Mouse (Mus musculus): Measurements from ENCODE around the gene Otulin. TPM values are rescaled to one million over a fixed set of nuclear protein-coding genes. Genes with fewer than 3 reads are reported as not detected.

The Otulin gene
- polyA plus RNA-seq, 1 experiment = 23.7 TPM

DNA sequence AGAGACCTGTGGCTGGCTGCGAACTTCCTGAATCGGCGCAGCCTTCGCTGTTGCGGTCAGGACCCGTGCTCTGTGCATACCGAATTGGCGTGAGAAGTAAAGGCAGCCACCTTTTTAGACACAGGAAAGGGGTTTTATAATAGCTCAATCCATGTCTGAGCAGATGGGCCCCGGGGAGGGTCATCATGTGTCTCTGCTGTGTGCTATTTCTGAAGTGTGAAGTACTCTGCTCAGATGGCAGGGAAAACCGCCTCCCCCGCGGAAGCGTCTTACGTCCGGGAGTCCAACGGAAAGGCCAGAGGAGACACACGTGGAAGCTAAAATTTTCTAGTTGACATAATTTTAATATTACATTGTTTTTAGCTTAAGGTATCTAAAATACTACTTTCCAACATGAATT is 121.5 kb downstream of the Otulin start:
- DNase-seq (ENCODE audit: low read depth) = no peak
- no peak for TF ChIP-seq POLR2A (IDR thresholded peaks at IDR 0.05; ENCODE audit: borderline replicate concordance, extremely low read depth, insufficient read depth, insufficient read length, poor library complexity, severe bottlenecking)
- TF ChIP-seq CTCF (IDR thresholded peaks at IDR 0.05; ENCODE audit: borderline replicate concordance, extremely low read depth, insufficient read depth, insufficient read length) = no peak

DNA sequence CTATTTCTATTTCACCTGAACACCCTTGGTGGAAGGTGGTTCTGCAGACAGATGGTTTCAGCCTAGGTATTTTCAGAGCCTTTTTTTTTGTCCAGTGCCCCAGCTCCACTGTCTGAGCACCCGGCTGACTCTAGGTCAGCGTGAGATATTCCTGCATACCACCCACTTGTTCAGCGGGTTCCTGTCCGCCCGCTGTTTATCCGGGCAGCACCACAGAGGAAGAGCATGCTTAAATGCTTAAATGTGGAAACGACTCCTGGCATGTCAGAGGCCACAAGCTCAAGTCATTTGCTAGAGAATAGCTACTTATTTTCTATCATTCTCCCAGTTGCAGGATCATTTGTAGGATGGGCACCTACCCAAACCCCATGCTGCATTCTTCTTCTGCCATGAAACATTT is 122.3 kb downstream of the Otulin start:
- no peak for DNase-seq (ENCODE audit: low read depth)
- TF ChIP-seq POLR2A (IDR thresholded peaks at IDR 0.05; ENCODE audit: borderline replicate concordance, extremely low read depth, insufficient read depth, insufficient read length, poor library complexity, severe bottlenecking) = no peak
- TF ChIP-seq CTCF (IDR thresholded peaks at IDR 0.05; ENCODE audit: borderline replicate concordance, extremely low read depth, insufficient read depth, insufficient read length) = no peak

DNA sequence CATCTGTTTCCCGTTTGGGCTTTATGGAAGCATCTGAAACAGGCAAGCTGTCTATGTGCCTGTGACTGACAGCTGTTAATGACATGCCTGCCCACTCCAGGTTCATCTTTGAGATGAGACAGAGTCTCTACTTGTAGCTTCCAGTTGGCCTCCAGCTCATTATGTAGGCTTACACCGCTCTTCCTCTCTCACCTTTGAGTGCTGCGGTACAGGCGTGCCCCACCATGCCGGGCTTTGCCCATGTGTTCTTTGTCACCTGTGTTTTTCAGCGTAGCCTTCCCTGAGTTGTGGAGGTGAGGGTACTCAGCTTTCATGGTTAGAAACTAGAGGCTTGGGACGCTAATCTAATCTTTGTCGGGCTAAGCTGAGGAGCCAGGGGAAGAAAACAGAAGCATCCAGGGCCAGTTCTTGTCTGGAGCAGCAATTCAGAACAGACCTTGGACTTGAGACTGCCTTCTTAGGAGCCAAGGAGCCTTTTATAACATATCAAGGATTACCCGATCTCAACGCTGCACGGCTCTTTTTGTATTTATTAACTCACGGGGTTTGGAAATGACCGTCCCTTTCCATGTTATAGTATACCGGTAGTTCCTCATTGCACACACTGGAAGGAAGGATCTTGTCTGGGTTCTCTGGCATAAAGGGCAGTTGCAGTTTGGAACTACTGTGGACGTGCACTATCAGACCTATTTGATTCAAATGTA is 123.4 kb downstream of the Otulin start:
- no peak for TF ChIP-seq POLR2A (IDR thresholded peaks at IDR 0.05; ENCODE audit: borderline replicate concordance, extremely low read depth, insufficient read depth, insufficient read length, poor library complexity, severe bottlenecking)
- no peak for TF ChIP-seq CTCF (IDR thresholded peaks at IDR 0.05; ENCODE audit: borderline replicate concordance, extremely low read depth, insufficient read depth, insufficient read length)
- no peak for DNase-seq (ENCODE audit: low read depth)

- no peak for TF ChIP-seq POLR2A (IDR thresholded peaks at IDR 0.05; ENCODE audit: borderline replicate concordance, extremely low read depth, insufficient read depth, insufficient read length, poor library complexity, severe bottlenecking)
- TF ChIP-seq CTCF (IDR thresholded peaks at IDR 0.05; ENCODE audit: borderline replicate concordance, extremely low read depth, insufficient read depth, insufficient read length) = no peak
- no peak for DNase-seq (ENCODE audit: low read depth)
Observed at GRCm38 (mm10) chr15:27506127-27506886, 124.2 kb downstream of the Otulin start.

DNA sequence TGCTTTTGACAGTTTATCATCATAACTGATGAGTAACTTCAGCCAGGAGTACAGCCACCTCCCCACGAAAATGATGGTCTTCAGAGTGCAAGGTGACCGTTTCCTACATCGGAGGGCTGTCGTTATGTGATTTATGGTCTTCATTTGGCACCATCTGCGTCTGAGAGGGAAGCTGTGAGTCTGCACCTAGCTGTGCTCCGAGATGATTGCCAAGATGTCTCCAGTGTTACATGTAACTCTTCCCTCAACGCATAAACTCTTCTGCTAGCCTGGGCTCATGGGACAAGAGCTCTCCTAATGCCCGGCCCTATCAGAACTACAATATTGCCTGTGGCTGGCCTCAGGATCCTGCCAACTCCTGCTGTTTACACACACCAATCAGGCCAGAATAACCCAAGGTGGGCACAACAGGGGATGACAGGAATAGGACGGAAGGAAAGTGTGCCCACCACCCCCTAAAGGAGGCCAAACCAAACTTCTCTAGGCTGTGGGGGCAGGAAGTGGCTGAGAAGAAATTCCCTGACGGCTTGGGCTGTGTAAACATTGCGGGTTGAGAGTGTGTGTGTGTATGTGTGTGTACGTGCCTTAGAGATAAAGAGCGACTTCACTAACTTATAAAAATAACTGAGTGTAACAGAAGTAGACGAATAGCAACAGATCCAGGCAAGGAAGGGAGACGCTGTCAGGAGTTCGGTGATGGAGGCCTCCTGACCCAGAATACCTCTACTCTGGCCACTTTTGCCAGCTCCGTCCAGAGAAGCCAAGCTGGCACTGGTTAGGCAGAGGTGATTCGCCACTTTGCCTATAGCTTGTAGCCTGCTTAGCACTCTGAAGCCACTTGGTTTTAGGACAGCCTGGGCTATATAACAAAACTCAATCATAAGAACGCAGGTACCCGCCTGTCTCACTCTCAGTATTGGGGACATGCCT is 126.4 kb downstream of the Otulin start:
- TF ChIP-seq CTCF (IDR thresholded peaks at IDR 0.05; ENCODE audit: borderline replicate concordance, extremely low read depth, insufficient read depth, insufficient read length) = no peak
- no peak for TF ChIP-seq POLR2A (IDR thresholded peaks at IDR 0.05; ENCODE audit: borderline replicate concordance, extremely low read depth, insufficient read depth, insufficient read length, poor library complexity, severe bottlenecking)
- no peak for DNase-seq (ENCODE audit: low read depth)

GRCm38 (mm10) chr15:27503221-27503620 is 127.3 kb downstream of the Otulin start:
- TF ChIP-seq CTCF (IDR thresholded peaks at IDR 0.05; ENCODE audit: borderline replicate concordance, extremely low read depth, insufficient read depth, insufficient read length) = no peak
- TF ChIP-seq POLR2A (IDR thresholded peaks at IDR 0.05; ENCODE audit: borderline replicate concordance, extremely low read depth, insufficient read depth, insufficient read length, poor library complexity, severe bottlenecking) = no peak
- DNase-seq (ENCODE audit: low read depth) = no peak

GRCm38 (mm10) chr15:27502338-27502737 is 128.2 kb downstream of the Otulin start:
- no peak for DNase-seq (ENCODE audit: low read depth)

GRCm38 (mm10) chr15:27500390-27500789 is 130.1 kb downstream of the Otulin start:
- TF ChIP-seq POLR2A (IDR thresholded peaks at IDR 0.05; ENCODE audit: borderline replicate concordance, extremely low read depth, insufficient read depth, insufficient read length, poor library complexity, severe bottlenecking) (no peak), CTCF (IDR thresholded peaks at IDR 0.05; ENCODE audit: borderline replicate concordance, extremely low read depth, insufficient read depth, insufficient read length) (no peak)

More at GRCm38 (mm10) chr15:27502338-27502737, 128.2 kb downstream of the Otulin start:
- TF ChIP-seq POLR2A (IDR thresholded peaks at IDR 0.05; ENCODE audit: borderline replicate concordance, extremely low read depth, insufficient read depth, insufficient read length, poor library complexity, severe bottlenecking) = no peak
- no peak for TF ChIP-seq CTCF (IDR thresholded peaks at IDR 0.05; ENCODE audit: borderline replicate concordance, extremely low read depth, insufficient read depth, insufficient read length)

GRCm38 (mm10) chr15:27498078-27498477 is 132.4 kb downstream of the Otulin start:
- TF ChIP-seq CTCF (IDR thresholded peaks at IDR 0.05; ENCODE audit: borderline replicate concordance, extremely low read depth, insufficient read depth, insufficient read length) = no peak
- no peak for TF ChIP-seq POLR2A (IDR thresholded peaks at IDR 0.05; ENCODE audit: borderline replicate concordance, extremely low read depth, insufficient read depth, insufficient read length, poor library complexity, severe bottlenecking)
- DNase-seq (ENCODE audit: low read depth) = no peak

More at GRCm38 (mm10) chr15:27500390-27500789, 130.1 kb downstream of the Otulin start:
- no peak for DNase-seq (ENCODE audit: low read depth)

- no peak for DNase-seq (ENCODE audit: low read depth)
- no peak for TF ChIP-seq CTCF (IDR thresholded peaks at IDR 0.05; ENCODE audit: borderline replicate concordance, extremely low read depth, insufficient read depth, insufficient read length)
- TF ChIP-seq POLR2A (IDR thresholded peaks at IDR 0.05; ENCODE audit: borderline replicate concordance, extremely low read depth, insufficient read depth, insufficient read length, poor library complexity, severe bottlenecking) = no peak
Observed at GRCm38 (mm10) chr15:27497300-27497997, 133.0 kb downstream of the Otulin start.
